8 mouse cellular contexts compared by ENCODE assay signal in genomic region chr1:84694688-84695474, GRCm38 (mm10). TPM values are rescaled to one million over a fixed set of nuclear protein-coding genes. Genes with fewer than 3 reads are reported as not detected.
DNase-seq lines count a peak whose midpoint lies in the region; ATAC-seq and TF ChIP-seq lines count a peak whose summit lies in the region.

No protein-coding gene starts in this region.

- intact Hi-C loops in left cerebral cortex, postnatal 10 days (cut with DNase I): loop anchor here (5.0 to 10.0 kb wide), 7 partner anchors 70 to 968 kb away; no protein-coding TSS in a partner anchor

- no peak overlapping the region for H3K27ac ChIP-seq in kidney, postnatal 0 days
- H3K27ac ChIP-seq in kidney, adult 2 months (ENCODE audit: insufficient read depth, low read depth, low read length): no peak overlapping the region
- no peak overlapping the region for H3K27ac ChIP-seq in cerebellum, adult 2 months (ENCODE audit: insufficient read depth, low read length)
- peak overlapping the region; percentile 86 for H3K27ac ChIP-seq in neural tube, embryonic 12.5 days

- peak; percentile 46; the same call in 1 of the 2 replicates for ATAC-seq in kidney, postnatal 0 days (replicated peaks; ENCODE audit: low FRiP score, low read depth)
- ATAC-seq in frontal cortex, adult (ENCODE audit: low TSS enrichment): peak; percentile 46
- ATAC-seq in neural tube, embryonic 12.5 days (ENCODE audit: low FRiP score, low read depth): peak; percentile 74

- no peaks in the 10 kb centered on the region for H3K36me3 ChIP-seq in kidney, postnatal 0 days (ENCODE audit: insufficient read depth, low read length)
- no peaks in the 10 kb centered on the region for H3K36me3 ChIP-seq in kidney, adult 2 months (ENCODE audit: control insufficient read depth, insufficient read depth, low read length)
- no peaks in the 10 kb centered on the region for H3K36me3 ChIP-seq in neural tube, embryonic 12.5 days

- H3K27me3 ChIP-seq in kidney, postnatal 0 days (ENCODE audit: insufficient read depth, low read length): peaks cover 13% of the 10 kb centered on the region
- no peaks in the 10 kb centered on the region; the same call in 1 of the 2 replicates for H3K27me3 ChIP-seq in kidney, adult 2 months (replicated peaks; ENCODE audit: control insufficient read depth, insufficient read depth, low read length)
- H3K27me3 ChIP-seq in cerebellum, adult 2 months (ENCODE audit: control insufficient read depth, insufficient read depth, low read length): no peaks in the 10 kb centered on the region
- no peaks in the 10 kb centered on the region for H3K27me3 ChIP-seq in neural tube, embryonic 12.5 days (replicated peaks)

- H3K9ac ChIP-seq in kidney, postnatal 0 days (ENCODE audit: low read depth, low read length): no peak overlapping the region
- peak overlapping the region; percentile 90 for H3K9ac ChIP-seq in neural tube, embryonic 12.5 days

- no peak for TF ChIP-seq CTCF in kidney, postnatal 0 days (IDR thresholded peaks at IDR 0.05; ENCODE audit: low read depth)
- no peak for TF ChIP-seq CTCF in kidney, adult 2 months (conservative IDR thresholded peaks at IDR 0.05; ENCODE audit: insufficient read depth, insufficient read length, low read depth, low read length)
- no peak for TF ChIP-seq CTCF in cerebellum, adult 2 months (IDR thresholded peaks at IDR 0.05; ENCODE audit: borderline replicate concordance, insufficient read depth, low read depth, low read length)

- DNase-seq in kidney, postnatal 0 days (ENCODE audit: low spot score): no peak
- DNase-seq in kidney, adult 2 months: no peak
- DNase-seq in cerebellum, adult 2 months: peak; percentile 57 to 66
- DNase-seq in left cerebral cortex, postnatal 10 days (ENCODE audit: extremely low spot score in 1 of 2, low spot score in 2 of 2): peak; percentile 55 to 74
- no peak for DNase-seq in spleen, postnatal 4 days (ENCODE audit: low spot score in 2 of 2)
- DNase-seq in natural killer cell, adult 2 months (ENCODE audit: low spot score in 2 of 2): no peak

- H3K4me3 ChIP-seq in kidney, postnatal 0 days (replicated peaks; ENCODE audit: low read depth, low read length): peak overlapping the region; percentile 37
- H3K4me3 ChIP-seq in kidney, adult 2 months (ENCODE audit: insufficient read depth, low read depth, low read length): no peak overlapping the region
- peak overlapping the region; percentile 70 for H3K4me3 ChIP-seq in cerebellum, adult 2 months (replicated peaks; ENCODE audit: insufficient read depth, low read depth, low read length)
- H3K4me3 ChIP-seq in neural tube, embryonic 12.5 days: peak overlapping the region; percentile 83

- H3K9me3 ChIP-seq in kidney, postnatal 0 days (replicated peaks; ENCODE audit: low read length): no peaks in the 10 kb centered on the region
- H3K9me3 ChIP-seq in neural tube, embryonic 12.5 days: no peaks in the 10 kb centered on the region

- H3K4me2 ChIP-seq in kidney, postnatal 0 days (ENCODE audit: low read length): peak overlapping the region; percentile 75
- peak overlapping the region; percentile 86 for H3K4me2 ChIP-seq in neural tube, embryonic 12.5 days (replicated peaks)

- 10% methylated on average over 26 of the region's 26 CpGs for WGBS in kidney, postnatal 0 days
- 9% methylated on average over 26 of the region's 26 CpGs for WGBS in kidney, adult 2 months
- WGBS in cerebellum, adult 2 months: 4% methylated on average over 26 of the region's 26 CpGs
- WGBS in neural tube, embryonic 12.5 days: 9% methylated on average over 26 of the region's 26 CpGs

- H3K4me1 ChIP-seq in kidney, postnatal 0 days (replicated peaks; ENCODE audit: insufficient read depth, low read length): peaks cover 10% of the 10 kb centered on the region
- no peaks in the 10 kb centered on the region for H3K4me1 ChIP-seq in kidney, adult 2 months (ENCODE audit: control insufficient read depth, insufficient read depth, low read length)
- H3K4me1 ChIP-seq in cerebellum, adult 2 months (ENCODE audit: control insufficient read depth, insufficient read depth, low read length): no peaks in the 10 kb centered on the region
- H3K4me1 ChIP-seq in neural tube, embryonic 12.5 days: peaks cover 18% of the 10 kb centered on the region

- no peak for TF ChIP-seq POLR2A in kidney, adult 2 months (IDR thresholded peaks at IDR 0.05; ENCODE audit: low read depth, low read length)
- TF ChIP-seq POLR2A in cerebellum, adult 2 months (IDR thresholded peaks at IDR 0.05; ENCODE audit: borderline replicate concordance, insufficient read depth, low read length): no peak

RNA-seq across cellular contexts. Expression of gene Dner, which starts 1.1 kb away (rescaled TPM):
- polyA plus RNA-seq in kidney, postnatal 0 days (2015; fragmentation: Nextera tagmentation; extraction: Ambion mirVana): 0.62 and 0.68 TPM in 2 replicates
- 0.22 and 0.66 TPM in 2 replicates for polyA plus RNA-seq in kidney, adult 2 months (2012; rRNA removed)
- 277 and 324 TPM in 2 replicates for polyA plus RNA-seq in cerebellum, adult 2 months (2012; rRNA removed)
- 100 to 1,000 TPM; 303 to 312 TPM for total RNA-seq in left cerebral cortex, postnatal 10 days (2021)
- polyA plus RNA-seq in neural tube, embryonic 12.5 days (2016; fragmentation: Nextera tagmentation; extraction: Ambion mirVana): 143 and 145 TPM in 2 replicates

Comparison
In these comparisons a context has a peak if more than half of its experiments do, and no peak if none do; other contexts are left out.
1. DNase-seq: peak in cerebellum, adult 2 months (2 of 2) and left cerebral cortex, postnatal 10 days (2 of 2); none in kidney, postnatal 0 days (single experiment), kidney, adult 2 months (single experiment), spleen, postnatal 4 days (0 of 2) and natural killer cell, adult 2 months (0 of 2).
2. RNA of gene Dner, which starts 1.1 kb away (polyA plus RNA-seq): 277 to 324 TPM in cerebellum, adult 2 months and 143 to 145 TPM in neural tube, embryonic 12.5 days; 0.62 to 0.68 TPM in kidney, postnatal 0 days and 0.22 to 0.66 TPM in kidney, adult 2 months; every median in the first group is over 10 times any median in the second.
3. Peak in every context shown above with its lines, with median percentiles within 50 percentile points of each other: ATAC-seq.